Mouse (Mus musculus) limb, embryonic 10.5 days (tissue): ENCODE measurements around the gene Kdelr2. TPM values are rescaled to one million over a fixed set of nuclear protein-coding genes. Genes with fewer than 3 reads are reported as not detected.

Experiments
- DNase-seq: peaks from one replicate; pipeline ENCODE4 v3.0.0-alpha.2; 2017; ENCODE audit warnings: low spot score
- H3K27ac ChIP-seq: fragments of 300-500 bp; sonication (generic); 2 replicates; pipeline ENCODE4 v1.5.1; 2016; ENCODE audit warnings: mild to moderate bottlenecking
- H3K27me3 ChIP-seq: fragments of 300-500 bp; sonication (generic); 2 replicates; pipeline ENCODE4 v1.6.1; 2016; ENCODE audit warnings: low read depth, mild to moderate bottlenecking; ENCODE audit not compliant: poor library complexity, severe bottlenecking
- H3K36me3 ChIP-seq: fragments of 300-500 bp; sonication (generic); 2 replicates; pipeline ENCODE4 v1.6.1; 2016; ENCODE audit warnings: mild to moderate bottlenecking, moderate library complexity
- H3K4me1 ChIP-seq: fragments of 300-500 bp; sonication (generic); 2 replicates; pipeline ENCODE4 v1.6.1; 2016
- H3K4me3 ChIP-seq: fragments of 300-500 bp; sonication (generic); 2 replicates; pipeline ENCODE4 v1.5.1; 2016; ENCODE audit warnings: mild to moderate bottlenecking, moderate library complexity
- H3K9me3 ChIP-seq: fragments of 300-500 bp; sonication (generic); replicated peaks from 2 replicates; pipeline ENCODE4 v1.6.1; 2016; ENCODE audit warnings: mild to moderate bottlenecking
- WGBS: fragments of 180-500 bp; shearing (Covaris S2); methylation state at CpG from one replicate; pipeline ENCODE4 v1.1.7; 2016; 5-methylcytosine and 5-hydroxymethylcytosine counted together
- polyA plus RNA-seq: library from polyadenylated mRNA; unstranded; fragments of >200 nt; fragmentation: Nextera tagmentation; extraction: Ambion mirVana; gene quantifications from 2 replicates; pipeline ENCODE4 v1.2.1, GENCODE M21; 2016

Kdelr2 gene
- polyA plus RNA-seq, 1 experiment from 2014 or later: 246 TPM

DNA sequence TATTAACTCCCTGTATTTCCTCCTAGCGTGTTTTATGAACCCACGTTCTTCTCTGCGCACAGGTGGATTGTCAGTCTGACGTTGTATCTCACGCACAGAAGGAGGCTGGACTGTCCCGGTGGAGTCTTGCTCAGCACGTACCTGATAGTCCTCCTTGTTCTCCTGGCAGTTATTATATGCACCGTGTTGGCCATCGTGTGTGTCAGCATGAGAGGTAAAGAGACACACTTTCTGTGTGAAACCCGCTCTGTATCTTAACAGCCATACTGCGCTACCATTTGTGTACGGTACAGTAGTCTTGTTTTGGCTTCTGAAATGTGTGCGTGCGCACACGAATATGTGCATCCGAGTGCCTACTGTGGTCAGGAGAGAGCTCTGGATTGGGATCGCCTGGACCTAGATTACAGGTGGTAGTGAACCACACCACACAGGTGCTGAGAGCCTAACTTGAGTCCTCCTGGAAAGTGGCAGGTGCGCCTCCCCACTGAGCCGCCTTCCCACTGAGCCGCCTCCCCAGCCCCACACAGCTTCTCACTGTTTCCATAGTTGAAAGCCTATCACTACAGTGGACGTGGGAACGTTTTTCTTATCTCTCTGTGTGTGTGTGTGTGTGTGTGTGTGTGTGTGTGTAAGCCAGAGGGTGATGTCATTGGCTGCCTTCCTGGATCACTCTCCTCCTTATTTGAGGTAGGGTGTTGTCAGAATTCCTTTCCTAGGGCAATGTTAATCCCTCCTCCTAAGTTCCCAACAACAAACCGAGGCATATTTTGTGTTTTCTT lies 63.4 kb downstream of the Kdelr2 start:
- DNase-seq: no peak
- H3K27ac ChIP-seq: no peak overlapping the region
- H3K36me3 ChIP-seq: peaks cover 48% of the 10 kb centered on the region
- no peaks in the 10 kb centered on the region for H3K9me3 ChIP-seq
- 93% methylated on average over 23 of the region's 23 CpGs for WGBS
- H3K4me3 ChIP-seq: no peak overlapping the region
- H3K4me1 ChIP-seq: peaks cover 19% of the 10 kb centered on the region
- H3K27me3 ChIP-seq: 0 out of 2 replicates have a peak, but pooled peaks cover 15% of the 10 kb centered on the region

GRCm38 (mm10) chr5:143467931-143468330 lies 64.3 kb downstream of the Kdelr2 start:
- Histone ChIP-seq H3K4me3 (no peak overlapping the region), H3K27me3 (0 out of 2 replicates have a peak, but pooled peaks cover 11% of the 10 kb centered on the region), H3K9me3 (no peaks in the 10 kb centered on the region), H3K27ac (no peak overlapping the region), H3K36me3 (peaks cover 56% of the 10 kb centered on the region), H3K4me1 (peaks cover 19% of the 10 kb centered on the region)
- DNase-seq: no peak
- WGBS: 94% methylated on average over 6 of the region's 6 CpGs

DNA sequence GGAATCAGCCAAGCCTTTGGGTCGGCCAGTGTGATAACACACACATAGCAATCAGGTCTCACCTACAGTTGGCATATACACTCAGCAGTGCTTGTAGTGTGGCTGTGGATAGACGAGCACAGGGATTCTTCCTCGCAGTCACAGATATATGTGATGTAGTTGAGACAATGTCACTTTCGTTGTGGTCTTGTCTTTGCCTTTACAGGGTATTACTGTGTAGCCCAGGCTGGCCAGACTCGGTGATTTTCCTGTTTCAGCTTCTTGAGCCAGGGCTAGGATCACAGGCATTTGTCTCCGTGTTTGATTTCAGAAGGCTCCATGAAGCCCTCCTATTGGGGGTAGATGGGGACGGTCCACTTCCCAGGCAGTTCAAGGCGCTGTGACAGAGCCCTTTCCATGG lies 66.0 kb downstream of the Kdelr2 start:
- H3K36me3 ChIP-seq: peaks cover 73% of the 10 kb centered on the region
- H3K4me1 ChIP-seq: peaks cover 12% of the 10 kb centered on the region
- DNase-seq: no peak

DNA sequence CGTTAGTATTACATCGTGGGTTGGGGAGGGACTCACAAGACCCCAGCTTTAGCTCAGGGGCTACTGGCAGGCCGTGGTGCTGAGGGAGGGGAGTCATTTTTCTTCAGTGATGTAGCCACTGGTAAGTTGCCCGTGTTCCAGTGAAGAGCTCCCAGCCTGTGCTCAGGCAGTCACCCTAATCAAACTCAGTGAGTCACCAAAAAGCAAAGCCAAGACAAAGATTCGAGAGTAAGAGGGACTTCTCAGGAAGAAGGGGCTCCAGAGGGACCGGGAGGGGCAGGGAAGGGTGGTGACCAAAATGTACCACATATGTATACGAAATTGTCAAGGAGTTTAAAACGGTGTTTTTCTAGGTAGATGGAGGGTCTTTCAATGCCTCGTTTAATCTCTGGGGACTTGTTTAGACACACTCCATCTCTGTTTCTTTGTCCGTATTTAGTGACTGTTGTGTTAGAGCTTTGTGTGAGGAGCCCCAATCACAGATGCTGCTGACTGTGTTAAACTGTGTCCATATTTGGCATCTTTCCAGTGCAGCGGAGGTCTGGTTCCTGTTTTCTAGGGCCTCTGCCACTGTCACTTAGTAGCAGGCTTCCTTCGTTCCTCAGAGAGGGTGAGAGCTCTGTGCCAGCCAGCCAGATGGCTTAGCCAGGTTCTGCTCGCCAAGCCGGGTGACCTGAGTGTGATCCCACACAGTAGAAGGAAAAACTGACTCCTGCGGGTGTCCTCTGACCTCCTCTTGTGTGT lies 67.0 kb downstream of the Kdelr2 start:
- no peak overlapping the region for H3K27ac ChIP-seq
- no peaks in the 10 kb centered on the region for H3K9me3 ChIP-seq
- peaks cover 4% of the 10 kb centered on the region; the same call in 1 of the 2 replicates for H3K4me1 ChIP-seq
- DNase-seq: no peak
- H3K4me3 ChIP-seq: no peak overlapping the region
- peaks cover 83% of the 10 kb centered on the region for H3K36me3 ChIP-seq
- H3K27me3 ChIP-seq: 0 out of 2 replicates have a peak, but pooled peaks cover 2% of the 10 kb centered on the region
- 91% methylated on average over 15 of the region's 15 CpGs for WGBS

More for the DNA sequence above, 66.0 kb downstream of the Kdelr2 start:
- Histone ChIP-seq H3K27me3 (0 out of 2 replicates have a peak, but pooled peaks cover 6% of the 10 kb centered on the region), H3K27ac (no peak overlapping the region), H3K4me3 (no peak overlapping the region), H3K9me3 (no peaks in the 10 kb centered on the region)
- WGBS: 94% methylated on average over 8 of the region's 8 CpGs

- Histone ChIP-seq H3K36me3 (peaks cover 88% of the 10 kb centered on the region), H3K4me1 (no peaks in the 10 kb centered on the region), H3K4me3 (no peak overlapping the region), H3K9me3 (no peaks in the 10 kb centered on the region), H3K27ac (no peak overlapping the region), H3K27me3 (no peaks in the 10 kb centered on the region)
- DNase-seq: no peak
- WGBS: 96% methylated on average over 3 of the region's 3 CpGs
Observed at GRCm38 (mm10) chr5:143471165-143471546, 67.5 kb downstream of the Kdelr2 start.

Other genes starting within 250 kb of the Kdelr2 start
- gene Rbak, start 223.1 kb upstream of the Kdelr2 start, polyA plus RNA-seq: 14.3 and 19.3 TPM in 2 replicates
- gene Spdye4b, start 222.8 kb upstream of the Kdelr2 start, polyA plus RNA-seq: not detected in 2 replicates
- not detected in 2 replicates for gene Spdye4a, start 176.9 kb upstream of the Kdelr2 start, polyA plus RNA-seq
- gene Zfp12, start 168.7 kb upstream of the Kdelr2 start, polyA plus RNA-seq: 19.5 and 22.2 TPM in 2 replicates
- 3.4 and 4.4 TPM in 2 replicates for gene Zfp316, start 133.8 kb upstream of the Kdelr2 start, polyA plus RNA-seq
- gene Zfp853, start 110.2 kb upstream of the Kdelr2 start, polyA plus RNA-seq: 0.06 TPM in 1 of 2 replicates, not detected in the other
- gene E130309D02Rik, start 88.5 kb upstream of the Kdelr2 start, polyA plus RNA-seq: 67.3 and 79.0 TPM in 2 replicates
- 71.9 and 72.5 TPM in 2 replicates for gene Zdhhc4, start 74.6 kb upstream of the Kdelr2 start, polyA plus RNA-seq
- 0.14 and 0.48 TPM in 2 replicates for gene Grid2ip, start 46.5 kb upstream of the Kdelr2 start, polyA plus RNA-seq
- 10.5 and 10.6 TPM in 2 replicates for gene Daglb, start 60.7 kb downstream of the Kdelr2 start, polyA plus RNA-seq
- gene Rac1, start 124.2 kb downstream of the Kdelr2 start, polyA plus RNA-seq: 451 and 473 TPM in 2 replicates
- gene Cyth3, start 218.6 kb downstream of the Kdelr2 start, polyA plus RNA-seq: 47.5 and 59.2 TPM in 2 replicates